Mouse (Mus musculus) embryonic facial prominence, embryonic 12.5 days (tissue): ENCODE measurements at regions not wholly inside any gene's neighbourhood (a gene's known extent, or its start where the extent isn't known, plus 50 kb on each side); places are given as distances from the start of the nearest gene placed in this dataset.

Experiments
- ATAC-seq: fragments of 200-750 bp; cut with Nextera tagmentation; 2 replicates; pipeline ENCODE4 v1.8.0; 2017; ENCODE audit not compliant: insufficient number of reproducible peaks, insufficient read depth, low FRiP score, low TSS enrichment
- H3K27ac ChIP-seq: fragments of 300-500 bp; sonication (generic); 2 replicates; pipeline ENCODE4 v1.5.1; 2016; ENCODE audit warnings: mild to moderate bottlenecking
- H3K27me3 ChIP-seq: fragments of 300-500 bp; sonication (generic); 2 replicates; pipeline ENCODE4 v1.6.1; 2016; ENCODE audit warnings: mild to moderate bottlenecking, moderate library complexity
- H3K36me3 ChIP-seq: fragments of 300-500 bp; sonication (generic); 2 replicates; pipeline ENCODE4 v1.6.1; 2016; ENCODE audit warnings: mild to moderate bottlenecking
- H3K4me1 ChIP-seq: fragments of 300-500 bp; sonication (generic); 2 replicates; pipeline ENCODE4 v1.6.1; 2016
- H3K4me2 ChIP-seq: fragments of 300-500 bp; sonication (generic); replicated peaks from 2 replicates; pipeline ENCODE4 v1.6.1; 2016; ENCODE audit warnings: mild to moderate bottlenecking, moderate library complexity
- H3K4me3 ChIP-seq: fragments of 300-500 bp; sonication (generic); 2 replicates; pipeline ENCODE4 v1.5.1; 2016; ENCODE audit warnings: mild to moderate bottlenecking
- H3K9ac ChIP-seq: fragments of 300-500 bp; sonication (generic); 2 replicates; pipeline ENCODE4 v1.6.1; 2016; ENCODE audit warnings: mild to moderate bottlenecking, moderate library complexity
- H3K9me3 ChIP-seq: fragments of 300-500 bp; sonication (generic); 2 replicates; pipeline ENCODE4 v1.6.1; 2016; ENCODE audit warnings: mild to moderate bottlenecking, moderate library complexity
- WGBS: fragments of 180-500 bp; shearing (Covaris S2); methylation state at CpG from one replicate; pipeline ENCODE4 v1.1.7; 2016; 5-methylcytosine and 5-hydroxymethylcytosine counted together

GRCm38 (mm10) chr2:57522465-57522864, 285.0 kb downstream of the Gpd2 start:
- Histone ChIP-seq H3K4me1 (no peaks in the 10 kb centered on the region), H3K27me3 (no peaks in the 10 kb centered on the region), H3K9me3 (no peaks in the 10 kb centered on the region), H3K4me2 (no peak overlapping the region), H3K27ac (no peak overlapping the region), H3K36me3 (no peaks in the 10 kb centered on the region), H3K9ac (no peak overlapping the region), H3K4me3 (no peak overlapping the region)
- 79% methylated on average over 3 of the region's 3 CpGs for WGBS
- ATAC-seq = no peak

DNA sequence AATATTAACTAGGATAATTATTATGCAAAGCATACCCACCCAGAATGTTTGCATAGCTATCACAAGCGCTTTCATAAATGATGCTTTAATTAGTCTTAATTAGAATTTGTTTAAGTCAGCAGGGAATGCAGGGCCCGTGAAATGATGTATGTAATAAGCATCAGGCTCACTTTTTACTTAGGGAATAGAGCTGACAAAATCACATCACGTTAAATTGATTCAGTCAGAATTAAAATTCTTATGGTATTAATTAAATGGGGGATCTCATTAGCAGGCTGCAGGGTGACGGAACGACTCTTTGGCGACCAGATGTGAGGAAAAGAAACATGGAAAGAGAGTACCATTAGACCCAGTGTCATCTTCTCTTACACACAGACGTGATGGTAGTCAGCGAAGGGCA, 285.5 kb downstream of the Gpd2 start:
- Histone ChIP-seq H3K4me3 (no peak overlapping the region), H3K9me3 (no peaks in the 10 kb centered on the region), H3K4me1 (no peaks in the 10 kb centered on the region), H3K9ac (no peak overlapping the region), H3K27ac (no peak overlapping the region), H3K36me3 (no peaks in the 10 kb centered on the region), H3K27me3 (no peaks in the 10 kb centered on the region), H3K4me2 (no peak overlapping the region)
- ATAC-seq = no peak
- 69% methylated on average over 8 of the region's 8 CpGs for WGBS

DNA sequence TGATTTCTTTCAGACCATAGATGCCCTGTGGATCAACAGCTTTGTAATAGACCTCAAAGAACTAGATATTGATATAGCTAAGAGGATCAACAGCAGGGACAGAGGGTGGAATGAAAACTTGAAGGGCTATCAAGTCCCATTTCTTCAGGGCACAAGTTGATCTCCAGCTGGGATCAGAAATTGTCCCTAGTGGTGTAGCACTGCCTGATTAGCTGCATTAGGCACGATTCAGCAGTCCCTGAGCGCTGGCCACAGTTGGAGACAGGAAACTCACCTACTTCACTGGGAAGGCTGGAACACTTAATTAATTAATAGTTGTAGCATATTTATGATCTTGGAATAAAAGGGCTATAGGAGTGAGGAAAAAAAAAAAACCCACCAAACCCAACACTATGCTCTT, 290.5 kb downstream of the Gpd2 start:
- Histone ChIP-seq H3K9ac (no peak overlapping the region), H3K27ac (no peak overlapping the region), H3K9me3 (no peaks in the 10 kb centered on the region), H3K4me1 (no peaks in the 10 kb centered on the region), H3K4me2 (no peak overlapping the region), H3K36me3 (no peaks in the 10 kb centered on the region), H3K27me3 (no peaks in the 10 kb centered on the region), H3K4me3 (no peak overlapping the region)
- 58% methylated on average over 2 of the region's 2 CpGs for WGBS
- no peak for ATAC-seq

DNA sequence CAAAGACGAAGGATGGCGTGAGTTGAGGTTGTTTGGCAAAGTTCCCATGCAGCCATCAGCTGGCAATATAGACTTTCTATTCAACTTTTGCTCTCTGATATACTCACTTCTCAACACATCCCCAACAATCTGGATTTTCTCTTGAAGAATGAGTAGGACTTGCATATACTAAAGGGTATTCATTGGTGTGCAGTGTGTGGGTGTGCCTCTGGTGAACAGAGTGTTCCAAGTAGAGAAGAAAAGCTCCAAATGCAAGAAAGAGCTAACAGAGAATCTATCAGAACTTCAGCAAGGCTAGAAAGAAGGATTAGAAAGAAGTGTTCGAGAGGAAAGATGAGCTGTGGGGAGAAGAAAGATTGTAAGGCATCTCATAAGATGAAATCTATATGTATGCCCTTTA, 302.4 kb downstream of the Gpd2 start:
- Histone ChIP-seq H3K36me3 (no peaks in the 10 kb centered on the region), H3K9me3 (no peaks in the 10 kb centered on the region), H3K4me2 (no peak overlapping the region), H3K27ac (no peak overlapping the region), H3K27me3 (no peaks in the 10 kb centered on the region), H3K4me1 (no peaks in the 10 kb centered on the region), H3K4me3 (no peak overlapping the region), H3K9ac (no peak overlapping the region)
- 84% methylated on average over 3 of the region's 3 CpGs for WGBS
- no peak for ATAC-seq

DNA sequence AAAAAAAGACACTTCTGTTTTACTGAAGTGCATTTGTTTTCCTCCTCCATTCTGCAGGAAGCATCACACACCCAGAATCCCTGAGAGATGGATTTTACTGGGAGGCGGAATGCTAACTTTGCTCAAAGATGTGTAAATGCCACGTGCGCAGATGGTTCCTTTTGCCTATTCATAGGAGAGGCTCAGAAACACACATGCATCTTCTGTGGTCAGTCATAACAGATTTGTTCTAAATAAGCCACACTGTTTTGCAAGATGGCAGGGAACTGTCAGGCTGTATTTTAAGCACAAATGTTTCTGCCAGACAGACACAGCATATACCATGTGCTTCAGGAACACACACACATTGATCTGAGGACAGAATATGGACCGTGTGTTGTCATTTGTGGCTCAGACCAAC, 327.8 kb downstream of the Gpd2 start:
- H3K27me3 ChIP-seq = no peaks in the 10 kb centered on the region
- ATAC-seq = no peak
- WGBS = 86% methylated on average over 4 of the region's 4 CpGs
- no peak overlapping the region for H3K9ac ChIP-seq
- H3K4me2 ChIP-seq = no peak overlapping the region
- H3K4me3 ChIP-seq = no peak overlapping the region
- no peak overlapping the region for H3K27ac ChIP-seq
- no peaks in the 10 kb centered on the region for H3K36me3 ChIP-seq
- no peaks in the 10 kb centered on the region for H3K4me1 ChIP-seq
- H3K9me3 ChIP-seq = no peaks in the 10 kb centered on the region

DNA sequence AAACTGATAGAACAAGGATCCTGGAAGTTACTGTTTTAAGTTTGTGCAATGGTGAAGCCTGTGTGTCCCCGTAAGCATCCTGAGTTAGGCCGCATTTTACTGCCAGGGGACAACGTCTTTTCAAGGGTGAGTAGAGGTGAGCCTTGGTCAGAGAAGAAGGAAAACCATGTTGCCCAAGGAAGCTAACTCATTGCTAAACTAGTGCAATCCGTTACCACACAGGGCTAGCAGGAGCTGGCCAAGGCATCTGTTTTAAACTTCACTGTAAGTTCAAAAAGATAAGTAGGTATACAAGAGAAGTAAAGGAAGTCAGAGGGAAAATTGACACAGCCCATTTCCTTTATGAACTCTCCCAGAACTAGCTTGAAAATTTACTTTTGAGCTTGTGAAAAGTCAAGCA, 328.7 kb downstream of the Gpd2 start:
- no peaks in the 10 kb centered on the region for H3K9me3 ChIP-seq
- H3K27ac ChIP-seq = no peak overlapping the region
- 83% methylated on average over 4 of the region's 4 CpGs for WGBS
- H3K4me3 ChIP-seq = no peak overlapping the region
- no peak for ATAC-seq
- H3K9ac ChIP-seq = no peak overlapping the region
- H3K4me1 ChIP-seq = no peaks in the 10 kb centered on the region
- H3K4me2 ChIP-seq = no peak overlapping the region
- no peaks in the 10 kb centered on the region for H3K36me3 ChIP-seq
- no peaks in the 10 kb centered on the region for H3K27me3 ChIP-seq

DNA sequence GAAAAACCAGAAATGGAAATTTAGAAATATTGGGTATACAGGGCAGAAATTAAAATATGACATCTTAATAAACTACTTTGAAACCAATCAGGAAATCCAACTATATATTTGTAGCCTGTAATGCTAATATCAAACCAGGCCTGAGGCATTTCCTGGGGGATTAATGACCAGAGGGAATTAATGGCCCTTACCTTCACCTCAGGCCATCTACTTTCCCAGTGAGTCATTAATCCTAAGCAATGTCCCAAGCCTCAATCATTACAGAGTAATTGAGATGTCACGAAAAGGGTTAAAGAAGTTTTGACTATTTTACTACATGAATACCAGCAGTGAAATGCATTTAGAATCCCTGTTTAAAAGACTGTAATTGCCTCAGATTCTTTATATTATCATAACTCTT, 329.7 kb downstream of the Gpd2 start:
- no peaks in the 10 kb centered on the region for H3K9me3 ChIP-seq
- no peak overlapping the region for H3K4me3 ChIP-seq
- no peak overlapping the region for H3K27ac ChIP-seq
- no peaks in the 10 kb centered on the region for H3K36me3 ChIP-seq
- H3K4me2 ChIP-seq = no peak overlapping the region
- no peaks in the 10 kb centered on the region for H3K4me1 ChIP-seq
- H3K9ac ChIP-seq = no peak overlapping the region
- 75% methylated on average over 1 of the region's 1 CpGs for WGBS
- no peaks in the 10 kb centered on the region for H3K27me3 ChIP-seq
- no peak for ATAC-seq

DNA sequence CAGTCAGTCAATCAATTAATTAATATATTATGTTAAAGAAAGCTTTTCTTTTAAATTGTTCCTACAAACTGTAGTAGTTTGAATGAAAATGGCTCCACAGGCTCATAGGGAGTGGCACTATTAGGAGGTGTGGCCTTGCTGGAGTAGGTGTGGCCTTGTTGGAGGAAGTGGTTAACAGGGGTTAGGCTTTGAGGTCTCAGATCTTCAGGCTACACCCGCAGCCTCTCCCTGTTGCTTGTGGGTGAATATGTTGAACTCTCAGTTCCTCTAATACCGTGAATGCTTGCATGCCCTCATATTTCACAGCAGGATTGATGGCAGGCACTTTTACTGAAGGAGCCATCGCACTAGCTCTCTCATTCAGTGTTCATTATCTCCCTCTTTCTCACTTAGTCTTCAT, 349.6 kb downstream of the Gpd2 start:
- Histone ChIP-seq H3K9ac (no peak overlapping the region), H3K4me2 (no peak overlapping the region), H3K27ac (no peak overlapping the region), H3K4me1 (no peaks in the 10 kb centered on the region), H3K36me3 (no peaks in the 10 kb centered on the region), H3K4me3 (no peak overlapping the region), H3K9me3 (no peaks in the 10 kb centered on the region), H3K27me3 (no peaks in the 10 kb centered on the region)
- WGBS = 92% methylated on average over 3 of the region's 3 CpGs
- no peak for ATAC-seq

GRCm38 (mm10) chr2:57593558-57593957, 356.1 kb downstream of the Gpd2 start:
- no peaks in the 10 kb centered on the region for H3K4me1 ChIP-seq
- H3K27me3 ChIP-seq = no peaks in the 10 kb centered on the region
- H3K27ac ChIP-seq = no peak overlapping the region
- H3K9me3 ChIP-seq = no peaks in the 10 kb centered on the region
- no peak for ATAC-seq
- no peak overlapping the region for H3K9ac ChIP-seq
- H3K4me2 ChIP-seq = no peak overlapping the region
- no peaks in the 10 kb centered on the region for H3K36me3 ChIP-seq
- H3K4me3 ChIP-seq = no peak overlapping the region
- WGBS = 85% methylated on average over 2 of the region's 2 CpGs

DNA sequence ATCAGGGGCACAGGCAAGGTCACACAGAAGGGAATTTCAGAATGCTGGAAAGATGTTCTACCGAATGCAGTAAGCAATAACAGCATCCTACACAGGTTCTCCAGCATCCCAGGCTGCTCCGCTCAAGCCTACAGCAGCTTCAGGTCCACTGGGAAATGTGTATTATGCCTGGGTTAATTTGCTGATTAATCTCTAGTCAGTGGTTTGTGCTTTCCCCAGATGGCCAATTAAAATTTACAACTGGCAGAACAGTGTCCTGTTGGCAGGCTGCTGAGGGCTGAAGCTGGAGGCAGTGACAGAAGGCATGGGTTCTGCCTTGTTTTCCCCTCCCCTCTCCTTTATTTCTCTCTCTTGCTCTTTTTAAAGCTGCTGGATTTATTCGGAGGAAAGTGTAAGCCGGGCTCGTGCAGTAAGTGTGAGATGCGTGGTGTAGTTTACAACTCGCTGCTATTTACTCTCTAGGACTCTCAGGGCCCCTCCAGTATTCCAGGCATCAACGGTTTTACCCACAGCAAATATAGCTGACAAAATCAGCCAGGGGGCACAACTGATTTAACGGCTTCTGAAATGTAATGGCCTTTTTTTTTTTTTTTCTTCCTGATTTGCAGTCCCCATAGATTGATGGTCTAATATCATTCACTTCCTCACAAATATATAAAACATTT, 360.4 kb downstream of the Gpd2 start:
- no peaks in the 10 kb centered on the region for H3K27me3 ChIP-seq
- no peaks in the 10 kb centered on the region for H3K9me3 ChIP-seq
- H3K27ac ChIP-seq = no peak overlapping the region
- no peak for ATAC-seq
- no peaks in the 10 kb centered on the region for H3K4me1 ChIP-seq
- no peak overlapping the region for H3K9ac ChIP-seq
- H3K36me3 ChIP-seq = no peaks in the 10 kb centered on the region
- H3K4me2 ChIP-seq = no peak overlapping the region
- 48% methylated on average over 9 of the region's 9 CpGs for WGBS
- H3K4me3 ChIP-seq = no peak overlapping the region

DNA sequence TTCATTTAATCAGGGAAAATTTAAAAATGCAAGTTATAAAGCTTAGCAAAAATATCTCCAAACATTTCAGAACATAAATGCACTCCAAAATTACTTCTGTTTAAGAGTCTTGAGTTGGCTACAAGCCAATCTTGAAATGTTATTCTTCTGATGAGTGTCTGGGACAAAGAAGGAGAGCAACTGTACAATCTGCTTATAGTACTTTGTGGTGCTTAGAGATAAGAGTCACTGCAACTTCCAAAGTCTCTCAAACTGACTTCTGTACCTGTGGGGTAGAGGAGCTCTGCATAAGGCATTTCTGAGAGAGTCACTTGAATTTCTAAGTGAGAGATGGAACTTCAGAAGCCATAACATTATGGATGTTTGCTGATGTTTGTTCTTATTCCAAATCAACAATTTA, 374.2 kb downstream of the Gpd2 start:
- H3K4me3 ChIP-seq = no peak overlapping the region
- no peaks in the 10 kb centered on the region for H3K9me3 ChIP-seq
- H3K4me2 ChIP-seq = no peak overlapping the region
- 0 out of 2 replicates have a peak, but pooled peaks cover 1% of the 10 kb centered on the region for H3K4me1 ChIP-seq
- H3K9ac ChIP-seq = no peak overlapping the region
- H3K27me3 ChIP-seq = no peaks in the 10 kb centered on the region
- ATAC-seq = no peak
- H3K27ac ChIP-seq = no peak overlapping the region
- H3K36me3 ChIP-seq = no peaks in the 10 kb centered on the region

DNA sequence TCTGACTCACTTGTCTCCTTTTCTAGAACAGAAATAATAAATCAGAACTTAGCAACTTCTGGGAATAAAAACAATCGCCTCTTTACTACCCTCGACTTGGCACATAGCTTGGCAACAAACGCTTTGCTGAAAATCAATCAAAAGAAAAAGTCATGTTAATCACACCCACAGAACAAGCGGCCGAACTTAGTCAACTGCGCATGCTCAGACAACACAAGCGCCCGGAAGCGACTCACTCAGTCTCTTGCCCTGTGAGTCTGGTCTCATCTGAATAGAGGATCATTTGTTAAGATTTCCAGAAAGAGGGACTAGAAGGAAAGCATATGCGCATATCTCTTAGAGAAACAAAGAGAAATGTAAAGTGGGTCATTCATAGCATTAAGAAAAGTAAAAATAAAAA, 375.8 kb downstream of the Gpd2 start:
- no peak overlapping the region for H3K9ac ChIP-seq
- H3K27me3 ChIP-seq = no peaks in the 10 kb centered on the region
- peaks cover 5% of the 10 kb centered on the region; the same call in 1 of the 2 replicates for H3K4me1 ChIP-seq
- no peak overlapping the region for H3K4me2 ChIP-seq
- H3K4me3 ChIP-seq = no peak overlapping the region
- 67% methylated on average over 10 of the region's 10 CpGs for WGBS
- ATAC-seq = no peak
- H3K36me3 ChIP-seq = no peaks in the 10 kb centered on the region
- no peaks in the 10 kb centered on the region for H3K9me3 ChIP-seq
- H3K27ac ChIP-seq = no peak overlapping the region

GRCm38 (mm10) chr2:57614587-57614991, 377.2 kb downstream of the Gpd2 start:
- H3K4me3 ChIP-seq = no peak overlapping the region
- H3K27me3 ChIP-seq = no peaks in the 10 kb centered on the region
- H3K9me3 ChIP-seq = no peaks in the 10 kb centered on the region
- no peak overlapping the region for H3K4me2 ChIP-seq
- H3K27ac ChIP-seq = no peak overlapping the region
- no peak overlapping the region for H3K9ac ChIP-seq
- no peak for ATAC-seq
- H3K36me3 ChIP-seq = no peaks in the 10 kb centered on the region
- peaks cover 5% of the 10 kb centered on the region; the same call in 1 of the 2 replicates for H3K4me1 ChIP-seq
- WGBS = 62% methylated on average over 12 of the region's 12 CpGs
